In genomic region chr7:128832455-128833081, GRCm38 (mm10) we compare ENCODE assay signal across 20 mouse cellular contexts.
A peak's percentile ranks its signal among the peaks of the same experiment; 100 is the strongest.
DNase-seq lines count a peak whose midpoint lies in the region; ATAC-seq and TF ChIP-seq lines count a peak whose summit lies in the region.
"Had no signal": no experiment of that assay in that cellular context is flagged by ENCODE, and none has a peak within 500 bp of the region (broad histone marks: within the 10 kb centered on the region; RNA-seq: fewer than 3 reads in every experiment).

No protein-coding gene starts in this region.

- no peak for DNase-seq in kidney, postnatal 25 days
- peak; percentile 2 for DNase-seq in 3T3-L1 (ENCODE audit: low read depth, low spot score)
- DNase-seq in NIH3T3 (ENCODE audit: low read depth), result peak; percentile 6
- DNase-seq in left cerebral cortex, postnatal 25 days (ENCODE audit: low spot score in 2 of 2), result no peak
- DNase-seq: adrenal gland, postnatal 10 days; B cell, adult 2 months; cerebellum, adult 11 months; cerebellum, adult 8-10 months; cerebellum, postnatal 14 days; gastrocnemius, postnatal 36 days; heart, adult 11 months; heart, postnatal 10 days; heart, postnatal 4 days had no signal

- H3K4me1 ChIP-seq in kidney, embryonic 15.5 days, result peaks cover 13% of the 10 kb centered on the region; the same call in 1 of the 2 replicates
- peaks cover 8% of the 10 kb centered on the region; the same call in 1 of the 2 replicates for H3K4me1 ChIP-seq in small intestine, adult 2 months (ENCODE audit: control insufficient read depth, insufficient read depth, insufficient read length, low read length)
- H3K4me1 ChIP-seq: embryonic facial prominence, embryonic 12.5 days; hindbrain, embryonic 13.5 days had no signal

- intact Hi-C loops in left cerebral cortex, postnatal 25 days (cut with DNase I), result no loop called here

- no peak for TF ChIP-seq CTCF in small intestine, adult 2 months (IDR thresholded peaks at IDR 0.05; ENCODE audit: extremely low read depth, insufficient read length, insufficient replicate concordance, low read depth, low read length)

- H3K36me3 ChIP-seq in kidney, embryonic 15.5 days, result no peaks in the 10 kb centered on the region
- H3K36me3 ChIP-seq in small intestine, adult 2 months (ENCODE audit: control insufficient read depth, insufficient read depth, low read length), result no peaks in the 10 kb centered on the region
- H3K36me3 ChIP-seq: embryonic facial prominence, embryonic 12.5 days; forebrain, embryonic 15.5 days; G1E; hindbrain, embryonic 13.5 days had no signal

- TF ChIP-seq POLR2A in small intestine, adult 2 months (IDR thresholded peaks at IDR 0.05; ENCODE audit: low read depth, low read length), result no peak

- peak; percentile 40; the same call in 1 of the 2 replicates for ATAC-seq in kidney, embryonic 15.5 days (replicated peaks; ENCODE audit: low FRiP score)
- ATAC-seq: CD4-positive, CD25-positive, alpha-beta regulatory T cell, adult 4 months; forebrain, embryonic 15.5 days had no signal

- WGBS in kidney, embryonic 15.5 days, result 47% methylated on average over 12 of the region's 12 CpGs
- WGBS in small intestine, adult 2 months, result 24% methylated on average over 12 of the region's 12 CpGs

- H3K4me3 ChIP-seq in kidney, embryonic 15.5 days (replicated peaks), result no peak overlapping the region
- H3K4me3 ChIP-seq in small intestine, adult 2 months (ENCODE audit: low read depth, low read length), result no peak overlapping the region
- H3K4me3 ChIP-seq: embryonic facial prominence, embryonic 12.5 days; forebrain, embryonic 15.5 days; hindbrain, embryonic 13.5 days had no signal

- no peak overlapping the region for H3K9ac ChIP-seq in kidney, embryonic 15.5 days
- H3K9ac ChIP-seq: embryonic facial prominence, embryonic 12.5 days; forebrain, embryonic 15.5 days; hindbrain, embryonic 13.5 days had no signal

- no peak overlapping the region for H3K4me2 ChIP-seq in kidney, embryonic 15.5 days
- H3K4me2 ChIP-seq: embryonic facial prominence, embryonic 12.5 days; forebrain, embryonic 15.5 days; hindbrain, embryonic 13.5 days had no signal

- peak overlapping the region; percentile 46 for H3K27ac ChIP-seq in kidney, embryonic 15.5 days
- peak overlapping the region; percentile 62 for H3K27ac ChIP-seq in small intestine, adult 2 months (ENCODE audit: insufficient read depth, low read depth, low read length)
- H3K27ac ChIP-seq: embryonic facial prominence, embryonic 12.5 days; forebrain, embryonic 15.5 days; hindbrain, embryonic 13.5 days had no signal

- no peaks in the 10 kb centered on the region for H3K9me3 ChIP-seq in kidney, embryonic 15.5 days (replicated peaks)
- H3K9me3 ChIP-seq: embryonic facial prominence, embryonic 12.5 days; forebrain, embryonic 15.5 days; G1E; hindbrain, embryonic 13.5 days had no signal

- H3K27me3 ChIP-seq in kidney, embryonic 15.5 days, result no peaks in the 10 kb centered on the region
- no peaks in the 10 kb centered on the region; the same call in 1 of the 2 replicates for H3K27me3 ChIP-seq in small intestine, adult 2 months (ENCODE audit: control insufficient read depth, insufficient read depth, low read length)
- H3K27me3 ChIP-seq: embryonic facial prominence, embryonic 12.5 days; forebrain, embryonic 15.5 days had no signal

Comparison
In these comparisons a context has a peak if more than half of its experiments do, and no peak if none do; other contexts are left out.
1. DNase-seq: peak in 3T3-L1 (single experiment) and NIH3T3 (single experiment); none in kidney, postnatal 25 days (0 of 2) and left cerebral cortex, postnatal 25 days (0 of 2).